ENCODE assay signal across 16 mouse cellular contexts in genomic region chr6:12470935-12471334, GRCm38 (mm10).
DNase-seq lines count a peak whose midpoint lies in the region.
"Had no signal": no experiment of that assay in that cellular context is flagged by ENCODE, and none has a peak within 500 bp of the region (broad histone marks: within the 10 kb centered on the region; RNA-seq: fewer than 3 reads in every experiment).

No protein-coding gene starts in this region.

- peak; percentile 94 for DNase-seq in heart, adult 11 months
- DNase-seq in heart, postnatal 25 days (ENCODE audit: low spot score) = no peak
- DNase-seq in kidney, postnatal 10 days = peak; percentile 7
- no peak for DNase-seq in kidney, postnatal 14 days
- DNase-seq in adipocyte (ENCODE audit: low spot score) = peak; percentile 63
- DNase-seq in skeletal muscle tissue, adult 2 months (ENCODE audit: low read depth, low spot score) = peak; percentile 43
- DNase-seq in thymus, postnatal 10 days (ENCODE audit: low spot score in 2 of 2) = no peak
- DNase-seq: adrenal gland, postnatal 25 days; cerebellum, adult 11-12 months; cerebellum, adult 9-11 months; embryo, embryonic 11 days; kidney, adult 18-20 months; layer of hippocampus, postnatal 36 days; liver, embryonic 13.5 days; thymus, adult 18-20 months; thymus, postnatal 36 days had no signal

- intact Hi-C loops in heart, postnatal 25 days (cut with DNase I) = no loop called here

Comparison
In these comparisons a context has a peak if more than half of its experiments do, and no peak if none do; other contexts are left out.
1. DNase-seq: peak in heart, adult 11 months (single experiment), kidney, postnatal 10 days (single experiment), adipocyte (single experiment) and skeletal muscle tissue, adult 2 months (single experiment); none in heart, postnatal 25 days (single experiment), kidney, postnatal 14 days (single experiment) and thymus, postnatal 10 days (0 of 2).